Comparison of ENCODE assay signal across 8 mouse cellular contexts in genomic region chr12:3834373-3835314, GRCm38 (mm10). TPM values are rescaled to one million over a fixed set of nuclear protein-coding genes. Genes with fewer than 3 reads are reported as not detected.
DNase-seq lines count a peak whose midpoint lies in the region; ATAC-seq and TF ChIP-seq lines count a peak whose summit lies in the region.

No protein-coding gene starts in this region.

- H3K36me3 ChIP-seq in forebrain, embryonic 13.5 days (ENCODE audit: poor library complexity, severe bottlenecking): peaks cover 34% of the 10 kb centered on the region
- peaks cover 12% of the 10 kb centered on the region; the same call in 1 of the 2 replicates for H3K36me3 ChIP-seq in spleen, adult 2 months (ENCODE audit: control insufficient read depth, insufficient read depth, low read length)

- 8% methylated on average over 21 of the region's 21 CpGs for WGBS in forebrain, embryonic 13.5 days
- 19% methylated on average over 21 of the region's 21 CpGs for WGBS in spleen, adult 2 months

- TF ChIP-seq CTCF in spleen, adult 2 months (IDR thresholded peaks at IDR 0.05; ENCODE audit: extremely low read depth, insufficient read depth, insufficient read length, insufficient replicate concordance): peak; percentile 29; the same call in 1 of the 2 replicates

- ATAC-seq in forebrain, embryonic 13.5 days: peak; percentile 67
- ATAC-seq in inflammation-experienced regulatory T-cells, adult 6 months: peak; percentile 88

- TF ChIP-seq POLR2A in spleen, adult 2 months (IDR thresholded peaks at IDR 0.05; ENCODE audit: low read depth, low read length): no peak

- peak; percentile 64 for DNase-seq in gastrocnemius, postnatal 14 days
- no peak for DNase-seq in gastrocnemius, postnatal 4 days (ENCODE audit: low spot score in 2 of 2)
- DNase-seq in T-cell, adult 2 months (ENCODE audit: low spot score): peak; percentile 55
- peak; percentile 63 for DNase-seq in lung, postnatal 14 days
- peak; percentile 42 to 45 for DNase-seq in spleen, adult 2 months (ENCODE audit: low read depth in 1 of 2, low spot score in 2 of 2)
- no peak for DNase-seq in urinary bladder, postnatal 4 days (ENCODE audit: low spot score in 2 of 2)

- H3K27ac ChIP-seq in forebrain, embryonic 13.5 days: peak overlapping the region; percentile 82
- H3K27ac ChIP-seq in spleen, adult 2 months (ENCODE audit: insufficient read depth, low read length): peak overlapping the region; percentile 90

- no peaks in the 10 kb centered on the region for H3K27me3 ChIP-seq in forebrain, embryonic 13.5 days
- H3K27me3 ChIP-seq in spleen, adult 2 months (ENCODE audit: control insufficient read depth, insufficient read depth, low read length): no peaks in the 10 kb centered on the region

- H3K9ac ChIP-seq in forebrain, embryonic 13.5 days: peak overlapping the region; percentile 53

- H3K4me2 ChIP-seq in forebrain, embryonic 13.5 days: peak overlapping the region; percentile 55

- intact Hi-C loops in gastrocnemius, postnatal 14 days (cut with DNase I; ENCODE audit: low total_unique reads): no loop called here

- H3K9me3 ChIP-seq in forebrain, embryonic 13.5 days (replicated peaks): no peaks in the 10 kb centered on the region

- H3K4me1 ChIP-seq in forebrain, embryonic 13.5 days: peaks cover 52% of the 10 kb centered on the region
- peaks cover 19% of the 10 kb centered on the region; the same call in 1 of the 2 replicates for H3K4me1 ChIP-seq in spleen, adult 2 months (ENCODE audit: control insufficient read depth, insufficient read depth, insufficient read length)

- peak overlapping the region; percentile 17; the same call in 1 of the 2 replicates for H3K4me3 ChIP-seq in forebrain, embryonic 13.5 days
- H3K4me3 ChIP-seq in spleen, adult 2 months (ENCODE audit: extremely low read depth, insufficient read depth, insufficient read length): peak overlapping the region; percentile 20; the same call in 1 of the 2 replicates

RNA-seq across cellular contexts. Expression of gene Dnmt3a, which starts 28.8 kb away (rescaled TPM):
- total RNA-seq in gastrocnemius, postnatal 14 days (2021): 100 to 1,000 TPM; 119 to 137 TPM
- total RNA-seq in gastrocnemius, postnatal 4 days (2021): 100 to 1,000 TPM; 155 to 169 TPM
- polyA plus RNA-seq in forebrain, embryonic 13.5 days (2015; fragmentation: Nextera tagmentation; extraction: Ambion mirVana): 98.5 and 110 TPM in 2 replicates
- polyA plus RNA-seq in inflammation-experienced regulatory T-cells, adult 6 months (2017; shearing (Covaris generic)): 10 to 100 TPM; 16.8 to 25.5 (median 23.8) TPM
- polyA plus RNA-seq in spleen, adult 2 months (2012; rRNA removed): 19.3 and 22.4 TPM in 2 replicates

Comparison
In these comparisons a context has a peak if more than half of its experiments do, and no peak if none do; other contexts are left out.
1. DNase-seq: peak in gastrocnemius, postnatal 14 days (single experiment), T-cell, adult 2 months (single experiment), lung, postnatal 14 days (single experiment) and spleen, adult 2 months (2 of 2); none in gastrocnemius, postnatal 4 days (0 of 2) and urinary bladder, postnatal 4 days (0 of 2).